Mouse (Mus musculus): Measurements from ENCODE around the gene Prmt3.
A peak's percentile ranks its signal among the peaks of the same experiment; 100 is the strongest.

The Prmt3 gene

DNA sequence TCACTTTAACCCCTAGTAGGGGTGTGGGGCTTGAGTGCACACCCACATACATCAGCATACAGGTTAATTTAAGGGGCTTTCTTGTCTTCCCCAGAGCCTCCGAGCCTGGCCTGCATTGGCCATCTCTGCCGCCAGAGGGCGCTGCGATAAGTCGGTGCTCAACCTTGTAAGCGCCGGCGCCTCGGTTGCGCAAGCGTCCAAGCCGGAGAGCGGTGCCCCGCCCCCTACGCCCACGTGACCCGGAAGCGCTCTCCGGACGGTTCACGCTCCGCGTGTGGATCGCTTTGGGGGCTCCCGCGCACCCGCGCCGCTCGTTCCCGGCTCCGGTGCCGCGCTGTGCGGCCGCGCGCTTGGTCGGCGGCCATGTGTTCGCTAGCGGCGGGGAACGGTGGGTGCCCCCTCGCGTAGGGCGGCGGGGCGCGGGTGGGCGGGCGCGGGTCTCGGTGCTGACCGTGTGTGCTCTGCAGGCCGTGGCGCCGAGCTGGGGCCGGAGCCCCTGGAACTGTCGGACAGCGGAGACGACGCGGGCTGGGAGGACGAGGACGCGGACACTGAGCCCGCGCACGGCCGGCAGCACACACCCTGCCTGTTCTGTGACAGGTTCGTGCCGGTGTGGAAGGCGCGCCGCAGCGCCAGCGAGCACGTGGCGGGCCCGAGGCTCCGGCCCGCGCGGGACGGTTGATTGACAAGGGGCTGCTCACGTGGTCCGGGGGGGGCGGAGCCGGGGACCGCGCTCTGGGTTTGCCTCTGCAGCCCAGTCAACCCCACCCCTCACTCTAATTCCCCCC lies at the start of gene Prmt3:
TSS of gene Prmt3 (plus strand) at position 233 of the 788 bp plus-strand sequence.
- peak; percentile 89 for ATAC-seq (ENCODE audit: insufficient number of reproducible peaks, low FRiP score, low TSS enrichment)

DNA sequence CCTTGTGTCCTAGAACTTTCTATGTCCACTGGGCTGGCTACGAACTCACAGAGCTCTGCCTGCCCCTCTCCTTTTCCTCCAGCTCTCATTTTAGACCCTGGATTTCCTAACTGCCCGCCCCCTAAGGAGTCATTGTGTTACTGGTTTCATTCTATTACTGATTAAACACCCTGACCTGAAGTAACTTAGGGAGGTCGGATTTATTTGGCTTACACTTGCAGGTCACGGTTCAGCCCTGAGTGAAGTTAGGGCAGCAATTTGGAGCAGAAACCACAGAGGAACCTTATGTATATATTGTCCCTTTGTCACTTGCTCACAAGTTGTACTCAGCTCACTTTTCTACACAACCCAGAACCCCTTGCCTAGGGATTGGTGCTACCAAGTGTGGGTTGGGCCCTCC lies 43.8 kb upstream of the Prmt3 start:
- no peak for ATAC-seq (ENCODE audit: insufficient number of reproducible peaks, low FRiP score, low TSS enrichment)

GRCm38 (mm10) chr7:49739448-49739847 lies 38.7 kb upstream of the Prmt3 start:
- no peak for ATAC-seq (ENCODE audit: insufficient number of reproducible peaks, low FRiP score, low TSS enrichment)

DNA sequence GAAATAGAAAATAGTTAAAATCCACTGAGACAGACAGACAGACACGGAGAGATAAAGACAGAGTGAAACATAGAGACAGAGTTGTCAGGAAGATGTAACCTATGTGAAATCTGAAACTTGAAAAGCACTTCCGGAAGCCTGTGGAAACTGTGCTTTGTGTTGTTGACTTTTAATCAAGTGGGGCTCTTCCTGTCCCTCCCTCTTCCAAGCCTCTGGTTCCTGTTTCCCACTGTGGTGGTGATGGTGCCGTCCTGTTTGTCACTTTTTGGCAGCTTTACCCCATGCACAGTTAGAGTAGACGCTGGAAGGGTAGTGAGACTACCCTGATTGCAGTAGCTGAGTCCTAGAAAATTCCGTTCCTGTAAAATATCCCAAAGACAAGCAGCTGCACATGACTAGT lies 36.7 kb upstream of the Prmt3 start:
- no peak for ATAC-seq (ENCODE audit: insufficient number of reproducible peaks, low FRiP score, low TSS enrichment)

GRCm38 (mm10) chr7:49741923-49742322 lies 36.2 kb upstream of the Prmt3 start:
- no peak for ATAC-seq (ENCODE audit: insufficient number of reproducible peaks, low FRiP score, low TSS enrichment)

DNA sequence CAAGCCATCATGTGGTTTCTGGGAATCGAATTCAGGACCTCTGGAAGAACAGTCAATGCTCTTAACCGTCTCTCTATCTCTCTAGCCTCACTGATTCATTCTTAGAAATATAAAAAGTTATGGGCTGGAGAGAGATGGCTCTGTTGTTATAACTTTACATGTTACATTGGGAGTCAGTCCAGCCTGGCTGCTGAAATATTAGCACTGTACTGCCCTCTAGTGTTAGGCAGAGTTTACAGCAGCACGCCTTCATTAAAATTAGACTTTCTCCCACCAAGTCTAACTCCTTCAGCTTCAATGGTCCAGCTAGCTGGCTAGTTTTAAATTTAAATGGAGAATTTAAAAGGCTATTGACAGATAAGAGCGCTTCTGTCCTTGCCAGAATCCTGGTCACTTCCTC lies 27.0 kb upstream of the Prmt3 start:
- no peak; the same call in 1 of the 2 replicates for ATAC-seq (ENCODE audit: insufficient number of reproducible peaks, low FRiP score, low TSS enrichment)

DNA sequence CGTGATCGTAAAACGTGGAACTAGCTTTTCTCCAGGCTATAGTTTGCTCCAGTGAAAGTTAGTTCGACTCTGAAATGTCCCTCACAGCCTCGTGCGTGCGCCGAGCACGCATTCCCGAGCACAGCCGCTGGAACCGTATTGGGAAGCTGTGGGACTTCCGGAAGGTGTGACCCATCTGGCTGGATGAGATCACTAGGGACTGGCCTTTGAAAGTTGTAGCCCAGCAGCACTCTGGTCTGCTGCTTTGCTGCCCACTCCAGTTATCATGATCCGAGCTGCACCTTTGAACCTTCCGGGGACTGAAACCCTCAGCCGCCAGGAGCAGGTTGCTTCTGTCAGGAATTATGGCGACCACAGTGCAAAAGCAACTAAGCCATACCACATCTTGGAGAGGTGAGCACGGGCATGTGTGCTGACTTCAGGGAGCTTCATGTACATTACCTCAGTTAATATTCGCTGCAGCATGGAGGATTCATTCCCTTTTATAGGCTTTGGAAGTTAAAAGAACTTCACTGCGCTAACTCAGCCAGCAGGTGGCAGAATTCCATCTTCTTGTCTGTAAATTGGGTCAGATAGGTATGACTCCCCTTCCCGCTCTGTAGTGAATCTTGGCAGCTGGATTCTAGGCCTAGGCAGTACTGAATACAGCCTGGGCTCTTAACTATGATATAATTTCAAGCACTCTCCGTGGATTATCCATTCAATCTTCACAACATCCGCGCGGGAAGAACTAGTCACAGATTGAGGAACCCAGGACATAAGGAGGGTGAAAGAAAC lies 25.2 kb upstream of the Prmt3 start:
- ATAC-seq (ENCODE audit: insufficient number of reproducible peaks, low FRiP score, low TSS enrichment): no peak

GRCm38 (mm10) chr7:49754767-49755166 lies 23.4 kb upstream of the Prmt3 start:
- peak; percentile 62; the same call in 1 of the 2 replicates for ATAC-seq (ENCODE audit: insufficient number of reproducible peaks, low FRiP score, low TSS enrichment)

GRCm38 (mm10) chr7:49758934-49759571 lies 19.1 kb upstream of the Prmt3 start, which contains the start of gene Htatip2:
Gene Htatip2, plus strand, starts transcription at chr7:49759115.
- ATAC-seq (ENCODE audit: insufficient number of reproducible peaks, low FRiP score, low TSS enrichment): peak; percentile 26; the same call in 1 of the 2 replicates

DNA sequence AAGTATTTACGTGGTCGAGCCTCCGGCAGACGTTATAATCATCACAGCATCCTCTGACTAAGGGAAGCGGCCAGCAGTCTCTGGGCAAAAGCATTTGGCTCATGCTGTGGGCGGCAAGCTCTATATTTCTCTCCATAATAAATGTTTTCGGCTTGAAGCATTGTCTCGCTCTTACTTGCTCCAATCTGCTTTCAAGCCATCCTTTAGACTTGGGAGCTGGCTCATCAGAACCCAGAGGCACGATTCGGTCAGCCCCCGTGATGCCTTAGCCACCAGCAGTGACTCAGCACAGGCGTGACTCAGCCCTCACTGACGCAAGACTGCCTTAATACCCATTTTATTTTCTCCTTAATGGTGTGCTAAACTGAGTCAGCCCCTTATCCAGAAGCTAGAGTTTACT lies 15.5 kb upstream of the Prmt3 start:
- no peak for ATAC-seq (ENCODE audit: insufficient number of reproducible peaks, low FRiP score, low TSS enrichment)

DNA sequence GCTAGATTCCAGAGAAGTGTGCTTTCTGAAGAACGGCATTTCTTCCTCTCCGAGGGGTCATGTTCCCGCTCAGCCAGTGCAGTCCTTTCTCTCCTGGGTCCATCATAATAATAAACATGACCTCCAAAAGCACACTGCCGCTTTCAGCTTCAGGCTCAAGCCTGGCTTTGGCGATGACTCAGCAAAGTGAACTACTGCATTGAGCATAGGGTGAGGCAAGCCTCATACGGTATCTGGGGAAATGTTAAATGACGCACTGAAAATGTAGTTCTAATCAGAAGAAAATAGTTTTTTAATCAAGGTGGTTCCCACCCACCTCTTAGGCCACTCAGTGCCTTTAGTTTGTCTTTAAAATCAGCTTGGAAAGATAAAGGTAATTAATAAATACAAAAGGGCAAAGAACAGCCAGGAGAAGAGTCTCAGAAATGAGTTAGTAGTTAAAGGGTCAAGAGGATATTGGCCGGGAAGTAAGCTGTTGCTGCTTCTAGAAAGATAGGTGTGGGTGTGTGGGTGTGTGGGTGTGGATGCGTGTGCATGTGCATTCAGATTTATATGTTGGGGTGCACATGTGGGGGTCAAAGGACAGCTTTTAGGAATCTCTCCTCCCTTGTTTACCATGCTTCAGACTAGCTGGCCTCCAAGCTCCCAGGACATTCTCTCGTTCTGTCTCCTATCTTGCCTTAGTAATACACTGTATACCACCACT lies 14.0 kb upstream of the Prmt3 start:
- no peak for ATAC-seq (ENCODE audit: insufficient number of reproducible peaks, low FRiP score, low TSS enrichment)

DNA sequence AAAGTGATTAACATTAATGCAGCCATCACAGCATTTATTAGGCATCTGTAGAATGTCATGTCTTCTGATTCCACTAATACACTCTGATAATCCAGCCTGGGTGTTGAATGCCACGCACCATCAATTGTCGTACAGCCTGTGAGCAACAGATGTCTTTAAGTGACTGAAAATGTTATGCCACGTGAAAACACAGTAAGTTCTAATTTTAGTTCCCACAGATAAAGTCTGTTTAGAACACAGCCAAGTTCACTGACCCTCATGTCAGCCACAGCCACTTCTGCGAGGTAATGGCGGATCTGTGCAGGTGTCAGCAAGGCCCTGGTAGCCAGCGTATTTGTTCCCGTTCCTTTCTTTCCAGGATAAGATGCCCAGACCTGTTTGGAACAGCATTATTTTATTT lies 12.0 kb upstream of the Prmt3 start:
- ATAC-seq (ENCODE audit: insufficient number of reproducible peaks, low FRiP score, low TSS enrichment): no peak

- ATAC-seq (ENCODE audit: insufficient number of reproducible peaks, low FRiP score, low TSS enrichment): no peak
Measured at GRCm38 (mm10) chr7:49768509-49768908, 9.6 kb upstream of the Prmt3 start.

GRCm38 (mm10) chr7:49774396-49774795 lies 3.8 kb upstream of the Prmt3 start:
- no peak for ATAC-seq (ENCODE audit: insufficient number of reproducible peaks, low FRiP score, low TSS enrichment)

DNA sequence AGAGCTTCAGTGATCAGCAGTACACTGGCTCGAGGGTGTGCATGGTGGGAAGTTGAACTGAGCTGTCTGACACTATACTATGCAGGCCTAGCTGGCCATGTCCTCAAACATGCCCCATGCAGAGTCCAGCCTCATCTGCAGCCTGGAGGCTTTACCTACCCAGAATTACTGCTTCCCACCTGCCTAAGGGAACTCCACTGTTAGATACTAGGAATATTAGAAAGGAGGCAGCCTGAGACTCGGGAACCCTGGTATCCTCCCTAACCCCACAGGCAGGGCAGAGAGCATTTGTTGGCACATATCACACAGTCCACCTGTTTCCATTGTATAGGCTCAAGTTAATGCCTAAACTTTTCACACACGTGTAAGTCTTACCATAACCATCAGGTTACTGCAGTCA lies 561 bp upstream of the Prmt3 start:
- peak; percentile 22; the same call in 1 of the 2 replicates for ATAC-seq (ENCODE audit: insufficient number of reproducible peaks, low FRiP score, low TSS enrichment)

DNA sequence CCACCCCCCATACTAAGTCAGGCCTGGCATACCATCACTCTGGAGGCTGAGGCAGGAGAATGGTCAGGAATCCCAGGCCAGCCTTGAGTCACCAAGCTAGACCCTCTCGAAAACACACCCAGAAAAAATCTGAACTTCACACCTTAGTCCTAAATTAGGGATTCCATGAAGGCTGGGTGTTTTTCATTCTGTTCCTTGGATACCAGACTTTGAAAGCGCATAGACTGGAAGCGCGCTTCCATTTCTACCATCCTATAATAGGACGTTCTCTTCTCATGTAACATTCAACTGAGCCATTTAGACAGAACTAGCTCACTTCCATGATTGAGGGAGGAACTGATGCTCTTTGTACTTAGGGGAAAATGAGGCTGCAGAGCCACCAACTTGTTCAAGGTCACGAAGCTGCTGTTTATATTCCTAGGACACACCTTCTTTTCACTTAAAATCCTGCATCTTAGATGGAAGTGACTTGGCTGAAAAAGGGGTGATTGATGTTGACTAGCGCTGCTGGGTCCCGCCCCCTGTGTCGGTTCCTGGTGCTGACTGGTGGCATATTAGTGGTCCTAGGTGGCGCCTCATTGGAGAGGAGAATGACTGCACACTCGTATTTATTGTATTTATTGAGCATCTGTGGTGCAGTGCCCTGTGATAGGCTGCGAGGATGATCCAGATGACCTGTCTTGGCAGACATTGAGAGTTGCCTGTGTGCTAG lies 914 bp downstream of the Prmt3 start:
- no peak; the same call in 1 of the 2 replicates for ATAC-seq (ENCODE audit: insufficient number of reproducible peaks, low FRiP score, low TSS enrichment)

- no peak for ATAC-seq (ENCODE audit: insufficient number of reproducible peaks, low FRiP score, low TSS enrichment)
Measured at GRCm38 (mm10) chr7:49783017-49783416, 4.9 kb downstream of the Prmt3 start.

GRCm38 (mm10) chr7:49785141-49785540 lies 7.0 kb downstream of the Prmt3 start:
- no peak for ATAC-seq (ENCODE audit: insufficient number of reproducible peaks, low FRiP score, low TSS enrichment)

DNA sequence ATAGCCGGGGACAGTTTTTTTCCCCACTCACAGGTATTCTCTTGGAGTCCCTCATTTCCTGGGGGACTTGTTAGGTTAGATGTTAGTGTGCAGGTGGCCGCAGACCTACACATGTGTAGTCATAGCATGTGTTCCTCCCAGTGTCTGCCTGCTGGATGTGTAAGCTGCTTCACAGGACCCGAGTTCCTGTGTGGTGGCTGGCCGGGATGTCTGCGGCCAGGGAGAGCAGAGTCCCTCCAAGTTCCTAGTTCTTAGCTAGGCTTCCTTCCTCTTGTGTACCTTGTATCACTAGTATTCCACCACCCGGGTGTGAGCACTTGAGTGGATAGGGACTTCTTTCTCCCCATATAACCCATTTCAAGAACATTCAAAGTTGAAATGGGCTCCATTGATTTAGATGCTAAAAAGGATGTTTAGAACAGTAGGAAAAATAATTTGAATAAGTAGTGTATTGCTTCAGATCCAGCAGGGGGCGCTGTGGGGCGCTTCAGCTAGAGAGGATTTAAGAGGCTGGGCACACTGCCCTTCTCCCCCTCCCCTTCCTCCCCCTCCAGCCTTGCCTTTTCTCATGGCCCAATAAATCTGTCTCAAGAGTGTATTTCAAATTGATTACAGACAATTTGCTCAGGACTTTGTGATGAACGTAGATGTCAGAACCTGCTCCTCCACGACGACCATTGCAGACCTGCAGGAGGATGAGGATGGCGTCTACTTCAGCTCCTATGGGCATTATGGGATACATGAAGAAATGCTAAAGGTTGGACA lies 8.7 kb downstream of the Prmt3 start:
- ATAC-seq (ENCODE audit: insufficient number of reproducible peaks, low FRiP score, low TSS enrichment): no peak
